Mouse (Mus musculus) mouse trophoblast stem cell (cell line): ENCODE data around the gene Slc6a18.
"Not testable (repeated sequence)": the region's sequence is repeated elsewhere in the genome, so short reads cannot be mapped to it uniquely, and the experiment has no call there.

Source experiments
- in situ Hi-C, 2 experiments: fragments of 300-500 bp; cut with MseI, MboI; formaldehyde crosslinking; loops; 2 replicates in 1 of 2; 3 replicates in 1 of 2; pipeline ENCODE4 v1.15.1; 2025

The Slc6a18 gene

DNA sequence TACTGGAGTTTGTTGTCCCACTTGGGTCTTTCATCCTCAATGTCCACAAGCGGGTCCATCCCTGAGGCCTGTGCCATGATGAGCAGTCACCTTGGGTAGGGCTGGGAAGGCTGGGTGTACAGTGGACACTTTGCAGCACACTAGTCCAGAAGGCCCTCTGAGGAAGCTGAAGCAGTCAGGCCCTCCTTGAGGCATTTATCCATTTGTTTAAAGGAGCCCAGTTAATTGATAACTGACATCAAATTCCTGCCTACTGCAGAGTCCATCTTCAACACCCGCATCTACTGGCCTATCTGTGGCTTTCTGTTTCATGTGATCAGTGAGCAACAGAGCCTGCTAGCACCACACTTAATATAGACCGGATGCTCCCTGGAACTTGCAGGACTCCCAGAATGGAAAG is at the start of gene Slc6a18:
Gene Slc6a18, minus strand, starts transcription at position 171 of the 400 bp plus-strand sequence.
- in situ Hi-C loops, result no loop called here

DNA sequence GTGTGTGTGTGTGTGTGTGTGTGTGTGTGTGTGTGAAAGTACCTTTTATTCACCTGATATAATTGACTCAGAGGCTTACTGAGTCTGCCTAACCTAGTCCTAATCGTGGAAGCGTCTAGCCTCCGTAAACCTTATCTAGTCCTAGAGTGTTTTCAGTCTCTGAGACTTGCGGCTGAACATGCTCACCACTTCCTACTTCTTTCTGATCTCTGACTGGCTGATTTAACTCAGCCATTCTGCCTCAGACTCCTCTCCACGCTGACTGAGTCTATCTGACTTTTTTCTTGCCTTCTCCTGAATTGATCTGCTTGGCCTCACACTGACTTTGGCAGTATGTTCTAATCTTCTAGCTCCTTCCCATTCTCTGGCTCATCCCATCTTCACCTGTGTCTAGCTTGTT is 47.5 kb upstream of the Slc6a18 start:
- in situ Hi-C loops, result loop anchor here in 1 of 2 experiments (10.0 kb wide), 1 partner anchor 179 kb away; no protein-coding TSS in a partner anchor

DNA sequence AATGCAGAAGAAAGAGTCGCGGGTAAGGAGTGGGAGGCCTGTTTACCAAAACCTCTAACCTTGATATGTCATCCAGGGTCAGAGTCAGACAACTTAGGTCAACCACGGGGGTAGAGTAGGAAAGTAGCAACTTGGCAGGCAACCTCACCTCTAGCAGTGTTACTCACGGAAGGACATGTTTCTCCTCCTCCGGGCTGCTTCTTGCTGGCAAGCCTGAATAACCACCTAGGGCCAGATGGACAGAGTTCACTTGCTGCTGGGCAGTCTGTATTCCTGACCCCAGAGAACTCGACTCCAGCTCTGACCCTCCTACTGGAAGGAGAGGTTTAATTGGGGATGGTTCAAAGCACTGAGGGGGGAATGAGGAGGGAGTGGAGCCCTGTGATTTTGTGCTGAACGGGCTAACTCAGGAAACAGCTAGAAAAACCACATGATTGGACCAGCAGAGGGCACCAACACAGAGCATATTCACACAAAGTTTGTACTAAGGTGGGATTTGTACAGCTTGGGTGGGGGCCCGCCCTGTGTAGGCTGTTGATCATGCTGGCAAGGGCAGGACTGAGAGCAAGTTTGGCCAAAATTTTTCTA is 45.4 kb upstream of the Slc6a18 start:
- in situ Hi-C loops, result loop anchor here in 1 of 2 experiments (10.0 kb wide), 1 partner anchor 182 kb away; no protein-coding TSS in a partner anchor

DNA sequence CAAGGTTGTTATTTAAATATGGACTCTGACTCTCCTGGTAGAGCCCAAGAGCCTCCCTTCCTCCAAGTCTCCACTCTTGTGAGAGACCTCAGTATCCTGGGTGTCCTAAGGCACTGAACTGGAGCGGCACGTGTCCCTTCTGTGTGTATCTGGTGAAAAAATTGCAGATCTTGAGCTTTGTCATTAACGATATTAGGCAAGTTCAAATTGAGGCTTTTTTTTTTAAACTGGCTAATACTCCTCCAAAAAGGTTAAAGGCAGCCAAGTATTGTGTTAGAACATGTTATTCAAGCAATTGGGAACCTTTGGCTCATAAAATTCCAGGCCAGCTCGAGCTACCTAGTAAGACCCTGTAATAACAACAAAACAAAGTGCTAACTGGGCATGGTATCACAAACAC is 42.4 kb upstream of the Slc6a18 start:
- in situ Hi-C loops, result loop anchor here in 1 of 2 experiments (10.0 kb wide), 1 partner anchor 185 kb away; no protein-coding TSS in a partner anchor

DNA sequence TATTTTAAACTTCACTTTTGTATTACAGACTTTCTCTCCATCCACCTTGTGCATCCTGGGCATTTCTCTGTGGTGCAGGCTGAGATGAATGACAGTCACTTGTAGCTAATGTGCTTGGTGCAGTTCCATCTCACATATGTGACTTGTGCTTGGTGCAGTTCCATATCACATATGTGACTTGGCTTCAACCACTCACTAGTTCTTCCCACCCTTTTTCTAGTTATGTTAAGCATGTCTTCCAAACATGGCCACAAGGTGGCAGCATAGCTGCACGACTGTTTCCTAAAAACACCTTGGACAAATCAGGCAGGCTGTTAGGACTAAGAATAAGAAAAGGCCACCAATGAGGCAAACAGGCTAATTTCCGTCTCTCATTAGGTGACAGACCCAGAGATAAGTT is 40.4 kb upstream of the Slc6a18 start:
- in situ Hi-C loops, result loop anchor here (5.0 to 10.0 kb wide), 2 partner anchors 104 to 187 kb away; no protein-coding TSS in a partner anchor

DNA sequence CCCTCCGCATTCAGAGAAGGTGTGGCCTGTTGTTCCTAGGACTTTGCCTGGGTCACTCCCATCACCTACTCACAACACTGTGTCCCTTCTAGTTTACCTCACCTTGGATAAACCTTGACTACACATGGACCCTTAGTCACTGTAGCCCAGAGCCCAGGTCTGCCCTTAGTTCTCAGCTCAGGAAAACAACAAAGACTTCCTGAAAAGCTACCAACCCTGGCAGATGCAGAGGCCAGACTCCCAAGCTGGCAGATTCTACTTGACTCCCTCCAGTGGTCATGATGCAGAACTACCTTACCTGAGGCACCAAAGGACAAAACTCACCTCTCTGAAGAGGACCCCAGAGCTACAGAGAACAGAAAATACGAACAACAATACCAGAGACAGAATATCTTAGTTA is 36.2 kb upstream of the Slc6a18 start:
- in situ Hi-C loops, result loop anchor here in 1 of 2 experiments (10.0 kb wide), 1 partner anchor 191 kb away; no protein-coding TSS in a partner anchor

DNA sequence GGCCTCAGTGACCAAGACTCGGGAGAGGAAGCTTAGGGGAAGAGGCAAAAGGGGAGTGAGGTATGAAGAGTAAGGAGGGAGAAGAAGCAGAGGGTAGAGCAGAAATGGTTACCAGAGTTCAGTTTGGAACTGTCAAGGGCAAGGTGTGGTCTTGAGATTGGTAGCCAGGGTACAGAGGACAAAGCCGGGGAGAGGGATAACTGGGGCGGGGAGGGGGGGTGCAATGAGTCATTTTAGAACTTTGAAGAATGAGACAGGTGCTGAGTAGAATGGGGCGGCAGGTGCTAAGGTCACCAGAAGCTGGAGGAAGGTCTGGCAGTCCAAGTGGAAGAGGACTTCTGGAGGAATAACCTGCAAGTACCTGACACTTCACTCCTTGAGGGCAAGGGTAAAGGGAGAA is 35.4 kb upstream of the Slc6a18 start:
- in situ Hi-C loops, result loop anchor here in 1 of 2 experiments (10.0 kb wide), 1 partner anchor 192 kb away; no protein-coding TSS in a partner anchor

DNA sequence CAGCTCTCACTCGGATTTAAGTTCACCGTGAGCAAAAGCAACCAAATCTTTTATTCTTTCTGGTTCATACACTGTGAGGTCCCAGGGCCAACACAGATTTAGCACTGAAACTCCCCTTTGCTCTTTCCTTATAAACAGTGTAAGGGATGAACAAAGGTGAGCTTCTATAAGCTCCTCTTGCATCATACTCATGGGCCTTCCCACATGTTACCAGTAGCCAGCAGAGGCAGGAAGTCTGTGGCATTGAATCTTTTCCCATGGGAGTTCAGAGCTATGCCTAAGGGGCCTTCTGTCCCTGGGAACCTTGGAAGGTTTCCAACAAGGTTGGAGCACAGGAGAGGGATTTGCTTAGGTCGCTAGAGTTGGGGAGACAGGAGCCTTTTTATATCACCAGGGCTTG is 34.4 kb upstream of the Slc6a18 start:
- in situ Hi-C loops, result loop anchor here in 1 of 2 experiments (10.0 kb wide), 1 partner anchor 193 kb away; no protein-coding TSS in a partner anchor

- in situ Hi-C loops, result loop anchor here in 1 of 2 experiments (10.0 kb wide), 1 partner anchor 193 kb away; no protein-coding TSS in a partner anchor
These were observed 34.0 kb upstream of the Slc6a18 start for GRCm38 (mm10) chr13:73711803-73712202.

DNA sequence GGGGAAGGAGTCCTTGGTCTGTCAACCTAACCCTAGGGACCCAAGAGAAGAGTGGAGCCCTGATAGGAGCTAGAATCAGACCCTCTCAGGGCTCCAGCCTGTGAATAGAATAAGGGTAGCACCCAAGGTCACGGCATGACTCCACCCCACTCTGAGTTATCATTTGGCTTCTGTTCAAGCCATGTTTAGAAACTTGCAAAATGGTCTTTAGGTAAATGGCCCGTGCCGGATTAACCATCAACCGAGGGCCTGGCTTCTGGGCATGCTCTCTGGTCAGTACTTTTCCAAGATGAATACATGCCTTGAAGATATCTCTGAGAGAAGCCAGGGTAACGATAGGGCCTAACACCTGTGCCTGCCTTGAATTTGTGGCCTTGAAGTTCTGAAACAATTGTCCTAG is 33.4 kb upstream of the Slc6a18 start:
- in situ Hi-C loops, result loop anchor here in 1 of 2 experiments (10.0 kb wide), 1 partner anchor 194 kb away; no protein-coding TSS in a partner anchor

DNA sequence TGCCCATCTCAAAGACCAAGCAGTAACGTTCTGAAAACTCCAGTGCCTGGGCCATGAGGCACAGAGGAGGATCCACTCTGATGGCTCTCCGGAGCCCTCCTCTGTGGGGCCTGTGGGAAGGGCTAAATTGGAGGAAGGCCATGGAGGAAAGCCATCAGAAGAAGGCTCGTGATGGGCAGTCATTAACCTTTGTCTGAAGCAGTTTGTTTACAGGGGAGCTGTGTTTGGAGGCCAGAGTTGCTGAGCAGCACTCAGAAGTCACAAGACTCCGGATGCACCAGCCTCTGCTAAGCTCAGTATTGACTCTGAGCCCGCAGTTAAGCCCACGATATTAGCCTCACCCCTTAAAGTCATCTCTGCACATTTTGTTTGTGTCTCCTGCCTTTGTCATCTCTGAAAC is 31.7 kb upstream of the Slc6a18 start:
- in situ Hi-C loops, result no loop called here

DNA sequence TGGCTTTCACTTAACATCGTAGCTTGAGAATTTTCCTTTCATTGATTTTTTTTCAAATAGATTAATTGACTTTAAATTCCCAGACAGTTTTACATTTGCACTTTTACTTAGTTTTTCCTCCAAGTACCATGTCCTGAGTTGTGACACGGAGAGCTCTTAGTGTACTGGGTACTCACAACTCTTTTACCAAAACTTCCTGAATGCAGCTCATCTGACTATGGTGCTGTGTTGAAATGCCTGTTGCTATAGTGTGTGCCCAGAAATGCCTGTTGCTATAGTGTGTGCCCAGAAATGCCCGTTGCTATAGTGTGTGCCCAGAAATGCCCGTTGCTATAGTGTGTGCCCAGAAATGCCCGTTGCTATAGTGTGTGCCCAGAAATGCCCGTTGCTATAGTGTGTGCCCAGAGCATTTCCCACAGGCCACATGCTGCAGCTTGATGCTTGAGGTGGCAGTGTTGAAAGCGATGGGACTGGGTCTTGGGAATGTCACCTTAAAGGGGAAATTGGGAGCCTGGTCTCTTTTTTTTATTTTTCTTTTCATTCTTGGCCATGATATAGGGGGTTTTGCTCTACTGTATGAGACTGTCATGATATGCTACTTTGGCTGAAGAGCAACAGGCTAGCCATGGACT is 27.0 kb upstream of the Slc6a18 start, which contains the start of gene Slc6a19:
Gene Slc6a19, minus strand, starts transcription at position 172 of the 632 bp plus-strand sequence.
- in situ Hi-C loops, result no loop called here

GRCm38 (mm10) chr13:73703486-73703885 is 25.7 kb upstream of the Slc6a18 start:
- in situ Hi-C loops, result not testable (repeated sequence)

- in situ Hi-C loops, result no loop called here
These were observed 25.0 kb upstream of the Slc6a18 start for GRCm38 (mm10) chr13:73702776-73703175.

DNA sequence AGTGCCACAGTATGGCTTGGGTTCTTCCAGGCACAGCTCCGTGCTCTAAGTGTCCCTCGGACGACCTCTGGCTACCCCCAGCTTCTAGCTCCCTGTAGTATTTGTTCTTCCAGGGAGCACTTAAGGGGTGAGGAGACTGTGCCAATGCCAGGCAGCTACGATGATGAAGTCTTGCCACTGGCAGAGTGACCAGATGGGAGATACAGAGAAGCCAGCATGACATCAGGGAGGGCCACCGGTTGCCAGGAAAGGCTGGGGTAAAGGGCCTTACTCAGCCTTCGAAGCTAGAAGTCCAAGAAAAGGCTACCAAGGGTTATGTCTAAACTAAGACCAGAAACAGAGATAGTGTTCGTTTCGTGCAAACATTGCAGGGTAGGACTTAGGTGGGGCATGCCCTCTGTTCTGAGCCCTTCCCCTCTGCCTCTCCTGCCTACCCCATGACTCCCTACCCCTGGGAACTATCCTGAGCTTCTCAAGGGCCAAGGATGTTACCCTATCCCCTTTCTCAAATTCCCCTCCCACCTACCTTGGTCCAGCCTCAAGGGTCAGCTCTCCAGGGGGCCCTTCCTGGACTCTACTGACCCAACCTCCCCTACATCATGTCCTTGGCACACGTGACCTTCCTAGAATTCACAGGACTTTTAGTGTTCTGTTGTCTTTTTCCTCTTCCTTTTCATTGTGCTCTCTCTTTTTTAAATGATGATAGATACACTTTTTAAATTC is 23.5 kb upstream of the Slc6a18 start:
- in situ Hi-C loops, result no loop called here

- in situ Hi-C loops, result no loop called here
These were observed 22.7 kb upstream of the Slc6a18 start for GRCm38 (mm10) chr13:73700554-73700953.

DNA sequence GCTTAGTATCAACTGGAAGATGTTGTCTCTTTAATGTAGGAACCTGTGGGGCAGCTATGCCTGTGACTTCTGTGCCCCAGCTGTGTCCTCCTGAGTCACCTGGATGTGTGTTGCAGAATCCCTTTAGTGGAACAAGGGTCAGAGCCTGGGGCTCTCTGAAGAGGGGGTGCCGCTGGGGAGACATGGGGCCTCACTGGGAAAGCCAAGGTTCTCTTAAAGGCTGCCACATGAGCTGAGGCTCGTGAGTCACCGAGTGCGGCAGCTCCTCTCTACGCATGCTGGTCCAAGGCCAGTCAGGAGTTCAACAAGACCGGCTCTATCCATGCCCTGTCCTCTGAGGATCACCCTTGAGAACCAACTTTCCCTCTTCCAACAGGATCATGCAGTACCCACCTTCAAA is 21.9 kb upstream of the Slc6a18 start:
- in situ Hi-C loops, result no loop called here

- in situ Hi-C loops, result no loop called here
These were observed 18.7 kb upstream of the Slc6a18 start for GRCm38 (mm10) chr13:73696529-73696928.

DNA sequence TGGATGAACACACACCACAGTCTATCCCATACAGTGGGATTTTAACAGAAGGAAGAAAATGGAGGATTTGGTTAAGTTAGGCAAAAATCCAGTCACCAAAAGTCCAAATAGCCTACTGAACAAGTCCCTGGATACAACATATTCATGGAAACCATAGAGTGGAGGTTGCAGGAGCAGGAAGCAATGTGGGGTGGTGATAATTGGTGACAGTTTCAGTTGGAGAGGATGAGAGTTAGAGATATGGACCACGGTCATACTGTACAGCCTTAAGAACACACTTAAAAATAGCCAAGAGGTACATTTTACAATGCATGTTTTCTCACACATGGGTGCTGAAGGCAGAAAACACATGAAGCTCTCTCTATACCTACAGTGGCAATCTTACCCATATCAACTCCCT is 17.1 kb upstream of the Slc6a18 start:
- in situ Hi-C loops, result no loop called here

GRCm38 (mm10) chr13:73693333-73693732 is 15.5 kb upstream of the Slc6a18 start:
- in situ Hi-C loops, result no loop called here

GRCm38 (mm10) chr13:73692249-73692868 is 14.5 kb upstream of the Slc6a18 start:
- in situ Hi-C loops, result no loop called here

DNA sequence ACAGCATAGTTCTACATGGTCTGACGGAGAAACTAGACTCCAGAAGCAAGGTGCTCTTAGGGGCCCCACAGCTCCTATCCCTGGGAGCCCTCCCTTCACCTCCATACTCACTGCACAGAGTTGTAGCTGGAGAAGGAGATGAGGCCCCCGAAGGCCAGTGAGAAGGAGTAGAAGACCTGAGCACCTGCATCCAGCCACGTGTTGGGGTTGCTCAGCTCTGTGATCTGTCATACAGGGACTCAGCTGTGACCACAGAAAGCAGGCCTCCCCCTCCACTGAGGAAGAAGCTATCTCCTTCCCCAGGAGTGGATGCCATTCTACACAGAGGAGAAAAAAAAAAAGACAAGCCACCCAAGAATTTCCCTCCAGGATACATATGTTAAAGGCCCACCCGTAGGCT is 11.1 kb upstream of the Slc6a18 start:
- in situ Hi-C loops, result no loop called here
